Mouse (Mus musculus) heart, adult 2 months (tissue): Measurements from ENCODE around the gene Klhl8. TPM values are rescaled to one million over a fixed set of nuclear protein-coding genes. Genes with fewer than 3 reads are reported as not detected.

Source experiments
- DNase-seq, 2 experiments: peaks; one replicate each; pipeline ENCODE4 v3.0.0; 2021
- H3K27ac ChIP-seq: fragments of 200-600 bp; 2 replicates; pipeline ENCODE4 v1.8.1; 2022
- H3K27me3 ChIP-seq: fragments of 200-500 bp; 2 replicates; pipeline ENCODE4 v1.6.1; 2012; ENCODE audit warnings: mild to moderate bottlenecking, low read length, inconsistent platforms, mixed read lengths; ENCODE audit not compliant: control insufficient read depth, insufficient read depth
- H3K36me3 ChIP-seq: fragments of 200-500 bp; 2 replicates; pipeline ENCODE4 v1.6.1; 2012; ENCODE audit warnings: low read length, inconsistent platforms; ENCODE audit not compliant: control insufficient read depth, insufficient read depth
- H3K4me1 ChIP-seq: fragments of 200-500 bp; 2 replicates; pipeline ENCODE4 v1.6.1; 2011; ENCODE audit warnings: low read length; ENCODE audit not compliant: control insufficient read depth, insufficient read depth
- H3K4me3 ChIP-seq: fragments of 200-600 bp; 2 replicates; pipeline ENCODE4 v1.8.1; 2022
- H3K79me2 ChIP-seq: fragments of 200-500 bp; replicated peaks from 2 replicates; pipeline ENCODE4 v1.6.1; 2012; ENCODE audit warnings: mild to moderate bottlenecking, inconsistent platforms, low read length, moderate library complexity, mixed read lengths; ENCODE audit not compliant: control insufficient read depth, insufficient read depth
- H3K9ac ChIP-seq: fragments of 200-500 bp; 2 replicates; pipeline ENCODE4 v1.6.1; 2012; ENCODE audit warnings: low read depth, mild to moderate bottlenecking, control low read depth, inconsistent platforms, low read length, mixed read lengths
- CTCF ChIP-seq: fragments of 200-600 bp; IDR thresholded peaks from 2 replicates; pipeline ENCODE4 v1.8.1; 2022; ENCODE audit warnings: antibody characterized with exemption, mild to moderate bottlenecking, moderate library complexity
- EP300 ChIP-seq: fragments of 200-500 bp; IDR thresholded peaks from 2 replicates; pipeline ENCODE4 v1.6.1; 2011; ENCODE audit warnings: low read depth, low read length, control low read depth; ENCODE audit not compliant: insufficient read depth
- POLR2A ChIP-seq: fragments of 200-500 bp; IDR thresholded peaks from 2 replicates; pipeline ENCODE4 v1.6.1; 2011; ENCODE audit warnings: mild to moderate bottlenecking, low read depth, low read length, control low read depth; ENCODE audit not compliant: insufficient read depth
- WGBS: fragments of 180-500 bp; shearing (Covaris S2); methylation state at CpG from one replicate; pipeline ENCODE4 v1.1.7; 2018; 5-methylcytosine and 5-hydroxymethylcytosine counted together
- intact Hi-C: fragments of 180-260 bp; cut with DNase I; formaldehyde crosslinking; loops from one replicate; pipeline ENCODE4 v1.15.1; 2025
- polyA plus RNA-seq: library from polyadenylated mRNA; depleted of rRNA; stranded (reverse); fragments of >200 nt; gene quantifications from 2 replicates; pipeline ENCODE4 v1.2.3, GENCODE M21; 2012
- total RNA-seq, 2 experiments: library from RNA; stranded (reverse); gene quantifications; 2 replicates each; pipeline ENCODE4 v1.2.3; 2021

Klhl8 gene
- total and polyA plus RNA-seq, 3 experiments = 7.7 to 12.1 (median 11.0) TPM

DNA sequence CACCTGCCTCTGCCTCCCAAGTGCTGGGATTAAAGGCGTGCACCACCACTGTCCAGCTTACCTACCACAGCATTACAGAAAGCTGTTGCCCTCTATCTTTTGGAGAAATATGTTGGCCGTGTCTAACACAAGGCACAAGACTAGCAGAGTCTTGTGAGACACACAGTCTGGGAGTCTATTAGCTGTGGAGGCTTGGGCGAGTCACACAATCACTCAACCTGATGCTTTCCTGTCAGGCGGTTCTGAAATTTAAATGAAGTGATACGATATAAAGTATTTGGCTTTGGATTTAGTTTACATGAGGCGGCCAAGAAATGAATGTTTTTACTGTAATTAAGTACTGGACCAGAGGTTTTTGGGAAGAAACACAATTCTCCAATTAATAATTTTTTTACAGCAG is 4.9 kb downstream of the Klhl8 start:
- Histone ChIP-seq H3K36me3 (no peaks in the 10 kb centered on the region; the same call in 1 of the 2 replicates), H3K27me3 (no peaks in the 10 kb centered on the region), H3K4me1 (peaks cover 6% of the 10 kb centered on the region), H3K4me3 (no peak overlapping the region), H3K9ac (no peak overlapping the region), H3K27ac (no peak overlapping the region), H3K79me2 (peaks cover 2% of the 10 kb centered on the region; the same call in 1 of the 2 replicates)
- 89% methylated on average over 6 of the region's 6 CpGs for WGBS
- TF ChIP-seq EP300 (no peak), POLR2A (no peak), CTCF (no peak)
- intact Hi-C loops = no loop called here
- no peak for DNase-seq

GRCm38 (mm10) chr5:103898310-103898709 is 12.7 kb downstream of the Klhl8 start:
- intact Hi-C loops = no loop called here

GRCm38 (mm10) chr5:103889766-103890165 is 21.3 kb downstream of the Klhl8 start:
- DNase-seq = no peak
- H3K27me3 ChIP-seq = no peaks in the 10 kb centered on the region
- H3K4me3 ChIP-seq = no peak overlapping the region
- H3K27ac ChIP-seq = no peak overlapping the region
- 86% methylated on average over 15 of the region's 15 CpGs for WGBS
- no peaks in the 10 kb centered on the region for H3K36me3 ChIP-seq
- no peaks in the 10 kb centered on the region for H3K4me1 ChIP-seq
- TF ChIP-seq POLR2A (no peak), EP300 (no peak), CTCF (no peak)
- intact Hi-C loops = no loop called here
- peaks cover 2% of the 10 kb centered on the region; the same call in 1 of the 2 replicates for H3K79me2 ChIP-seq
- no peak overlapping the region for H3K9ac ChIP-seq

More at GRCm38 (mm10) chr5:103898310-103898709, 12.7 kb downstream of the Klhl8 start:
- H3K4me3 ChIP-seq = no peak overlapping the region
- H3K4me1 ChIP-seq = no peaks in the 10 kb centered on the region
- H3K79me2 ChIP-seq = peaks cover 5% of the 10 kb centered on the region; the same call in 1 of the 2 replicates
- H3K27me3 ChIP-seq = no peaks in the 10 kb centered on the region
- no peaks in the 10 kb centered on the region for H3K36me3 ChIP-seq
- WGBS = 16% methylated on average over 1 of the region's 1 CpGs
- DNase-seq = no peak
- no peak overlapping the region for H3K27ac ChIP-seq
- TF ChIP-seq CTCF (no peak), POLR2A (no peak), EP300 (no peak)
- no peak overlapping the region for H3K9ac ChIP-seq

DNA sequence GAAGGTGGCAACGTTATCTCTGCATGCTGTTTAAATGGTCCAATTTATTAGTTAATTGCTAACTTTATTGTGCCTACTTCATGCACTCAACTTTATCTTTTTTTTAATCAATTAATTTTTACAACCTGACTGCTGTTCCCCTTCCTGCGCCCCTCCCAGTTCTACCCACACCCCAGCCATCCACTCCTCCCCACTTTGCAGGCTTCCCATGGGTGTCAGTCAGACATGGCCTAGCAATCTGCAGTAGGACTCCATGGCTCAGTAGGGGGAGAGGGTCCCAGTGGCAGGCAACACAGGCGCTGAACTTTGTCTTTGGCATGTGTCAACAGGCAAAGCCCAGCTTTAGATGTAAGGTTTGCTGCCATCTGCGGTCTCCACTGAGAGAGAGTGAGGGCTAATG is 47.3 kb downstream of the Klhl8 start:
- Histone ChIP-seq H3K9ac (no peak overlapping the region), H3K79me2 (no peaks in the 10 kb centered on the region), H3K27me3 (no peaks in the 10 kb centered on the region), H3K4me3 (no peak overlapping the region), H3K27ac (no peak overlapping the region), H3K4me1 (no peaks in the 10 kb centered on the region), H3K36me3 (no peaks in the 10 kb centered on the region)
- 95% methylated on average over 4 of the region's 4 CpGs for WGBS
- no peak for DNase-seq
- no peak for TF ChIP-seq CTCF
- no peak for TF ChIP-seq POLR2A
- TF ChIP-seq EP300 = no peak
- intact Hi-C loops = no loop called here

- intact Hi-C loops = no loop called here
- no peak overlapping the region for H3K4me3 ChIP-seq
- H3K9ac ChIP-seq = no peak overlapping the region
- no peaks in the 10 kb centered on the region for H3K79me2 ChIP-seq
- H3K36me3 ChIP-seq = no peaks in the 10 kb centered on the region
- no peaks in the 10 kb centered on the region for H3K4me1 ChIP-seq
- H3K27me3 ChIP-seq = no peaks in the 10 kb centered on the region
- TF ChIP-seq EP300 = no peak
- peak in 1 of 2 experiments; percentile 49 for DNase-seq
- 70% methylated on average over 11 of the region's 11 CpGs for WGBS
- H3K27ac ChIP-seq = no peak overlapping the region
Measured at GRCm38 (mm10) chr5:103860622-103861021, 50.4 kb downstream of the Klhl8 start.

DNA sequence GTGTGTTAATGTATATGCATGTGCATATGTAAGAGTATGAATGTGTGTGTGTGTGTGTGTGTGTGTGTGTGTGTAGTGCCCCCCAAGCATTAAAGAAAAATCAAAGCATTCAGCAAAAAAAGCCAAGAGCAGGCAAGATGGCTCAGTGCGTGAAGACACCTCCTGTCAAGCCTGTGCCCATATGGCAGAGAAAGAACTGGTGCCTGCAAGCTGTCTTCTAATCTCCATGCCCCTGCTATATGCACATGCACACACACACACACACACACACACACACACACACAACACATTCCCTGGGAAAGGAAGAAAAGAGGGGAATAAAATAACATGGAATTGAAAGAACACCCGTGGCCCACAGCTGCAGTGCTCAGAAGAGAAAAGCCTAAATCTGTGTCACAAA is 53.9 kb downstream of the Klhl8 start:
- Histone ChIP-seq H3K9ac (no peak overlapping the region), H3K4me1 (no peaks in the 10 kb centered on the region; the same call in 1 of the 2 replicates), H3K27me3 (no peaks in the 10 kb centered on the region), H3K79me2 (no peaks in the 10 kb centered on the region), H3K4me3 (no peak overlapping the region), H3K36me3 (no peaks in the 10 kb centered on the region; the same call in 1 of the 2 replicates), H3K27ac (no peak overlapping the region)
- WGBS = 84% methylated on average over 2 of the region's 2 CpGs
- DNase-seq = no peak
- intact Hi-C loops = loop anchor here (10.0 kb wide), 1 partner anchor 188 kb away; the partner anchor contains the start of gene Nudt9
- no peak for TF ChIP-seq POLR2A
